Mouse (Mus musculus) intestine, embryonic 16.5 days (tissue): ENCODE data around the gene Tlr3. TPM values are rescaled to one million over a fixed set of nuclear protein-coding genes. Genes with fewer than 3 reads are reported as not detected.
A peak's percentile ranks its signal among the peaks of the same experiment; 100 is the strongest.

Source experiments
- ATAC-seq: fragments of 200-750 bp; cut with Nextera tagmentation; 2 replicates; pipeline ENCODE4 v1.8.0; 2017; ENCODE audit warnings: moderate TSS enrichment, moderate library complexity
- H3K27ac ChIP-seq: fragments of 300-500 bp; sonication (generic); 2 replicates; pipeline ENCODE4 v1.5.1; 2014; ENCODE audit warnings: mild to moderate bottlenecking, low read length
- H3K27me3 ChIP-seq: fragments of 300-500 bp; sonication (generic); replicated peaks from 2 replicates; pipeline ENCODE4 v1.6.1; 2014; ENCODE audit warnings: low read length, control low read depth, mixed read lengths; ENCODE audit not compliant: control insufficient read depth, insufficient read depth
- H3K36me3 ChIP-seq: fragments of 300-500 bp; sonication (generic); 2 replicates; pipeline ENCODE4 v1.6.1; 2014; ENCODE audit warnings: low read length, control low read depth; ENCODE audit not compliant: control insufficient read depth, insufficient read depth
- H3K4me1 ChIP-seq: fragments of 300-500 bp; sonication (generic); 2 replicates; pipeline ENCODE4 v1.6.1; 2014; ENCODE audit warnings: low read length, control low read depth, mixed read lengths; ENCODE audit not compliant: control insufficient read depth, insufficient read depth
- H3K4me2 ChIP-seq: fragments of 300-500 bp; sonication (generic); 2 replicates; pipeline ENCODE4 v1.6.1; 2014; ENCODE audit warnings: low read depth, low read length, control low read depth
- H3K4me3 ChIP-seq: fragments of 300-500 bp; sonication (generic); 2 replicates; pipeline ENCODE4 v1.5.1; 2014; ENCODE audit warnings: mild to moderate bottlenecking, low read length
- H3K9ac ChIP-seq: fragments of 300-500 bp; sonication (generic); 2 replicates; pipeline ENCODE4 v1.6.1; 2014; ENCODE audit warnings: low read depth, low read length
- H3K9me3 ChIP-seq: fragments of 300-500 bp; sonication (generic); 2 replicates; pipeline ENCODE4 v1.6.1; 2016; ENCODE audit warnings: low read length, control low read depth; ENCODE audit not compliant: control insufficient read depth
- WGBS: fragments of 180-500 bp; shearing (Covaris S2); extraction: QIAGEN DNeasy Blood & Tissue Kit; methylation state at CpG from one replicate; pipeline ENCODE4 v1.1.7; 2014; 5-methylcytosine and 5-hydroxymethylcytosine counted together
- polyA plus RNA-seq: library from polyadenylated mRNA; unstranded; fragments of >200 nt; fragmentation: Nextera tagmentation; extraction: Ambion mirVana; gene quantifications from 2 replicates; pipeline ENCODE4 v1.2.1, GENCODE M21; 2015

The Tlr3 gene
- polyA plus RNA-seq, 1 experiment from 2014 or later, result 1.0 TPM

- H3K36me3 ChIP-seq, result no peaks in the 10 kb centered on the region
- no peaks in the 10 kb centered on the region for H3K27me3 ChIP-seq
- H3K27ac ChIP-seq, result no peak overlapping the region
- H3K9me3 ChIP-seq, result no peaks in the 10 kb centered on the region
- H3K9ac ChIP-seq, result no peak overlapping the region
- H3K4me3 ChIP-seq, result no peak overlapping the region
- 75% methylated on average over 6 of the region's 6 CpGs for WGBS
- ATAC-seq, result no peak
- H3K4me1 ChIP-seq, result peaks cover 6% of the 10 kb centered on the region
- no peak overlapping the region for H3K4me2 ChIP-seq
These were observed 48.6 kb downstream of the Tlr3 start for GRCm38 (mm10) chr8:45362323-45362722.

- Histone ChIP-seq H3K4me3 (peak overlapping the region; percentile 70; the same call in 1 of the 2 replicates), H3K4me1 (peaks cover 9% of the 10 kb centered on the region), H3K27me3 (no peaks in the 10 kb centered on the region), H3K27ac (no peak overlapping the region), H3K36me3 (no peaks in the 10 kb centered on the region), H3K4me2 (peak overlapping the region; percentile 93), H3K9me3 (no peaks in the 10 kb centered on the region), H3K9ac (no peak overlapping the region)
- no peak for ATAC-seq
- WGBS, result 79% methylated on average over 6 of the region's 6 CpGs
These were observed 51.7 kb downstream of the Tlr3 start for GRCm38 (mm10) chr8:45359091-45359605.

GRCm38 (mm10) chr8:45358132-45358918 lies 52.6 kb downstream of the Tlr3 start:
- 3% methylated on average over 49 of the region's 49 CpGs for WGBS
- Histone ChIP-seq H3K27ac (no peak overlapping the region), H3K4me1 (peaks cover 9% of the 10 kb centered on the region), H3K36me3 (no peaks in the 10 kb centered on the region), H3K4me3 (peak overlapping the region; percentile 70), H3K9me3 (no peaks in the 10 kb centered on the region), H3K9ac (peak overlapping the region; percentile 83), H3K27me3 (no peaks in the 10 kb centered on the region), H3K4me2 (peak overlapping the region; percentile 93)
- ATAC-seq, result peak; percentile 79

GRCm38 (mm10) chr8:45355809-45356208 lies 55.1 kb downstream of the Tlr3 start:
- ATAC-seq, result no peak
- H3K27me3 ChIP-seq, result no peaks in the 10 kb centered on the region
- no peaks in the 10 kb centered on the region for H3K36me3 ChIP-seq
- H3K4me1 ChIP-seq, result peaks cover 9% of the 10 kb centered on the region
- no peak overlapping the region for H3K9ac ChIP-seq
- H3K9me3 ChIP-seq, result no peaks in the 10 kb centered on the region
- no peak overlapping the region for H3K27ac ChIP-seq
- no peak overlapping the region for H3K4me3 ChIP-seq
- WGBS, result 78% methylated on average over 6 of the region's 6 CpGs
- H3K4me2 ChIP-seq, result no peak overlapping the region

Other genes with a start within 250 kb of the Tlr3 start
- 0.40 and 0.72 TPM in 2 replicates for gene F11, start 149.0 kb downstream of the Tlr3 start, polyA plus RNA-seq
- 0.07 and 0.09 TPM in 2 replicates for gene Klkb1, start 116.2 kb downstream of the Tlr3 start, polyA plus RNA-seq
- 0.13 and 0.54 TPM in 2 replicates for gene Gm45753, start 102.6 kb downstream of the Tlr3 start, polyA plus RNA-seq
- 1.3 and 1.7 TPM in 2 replicates for gene Cyp4v3, start 77.9 kb downstream of the Tlr3 start, polyA plus RNA-seq
- 5.3 and 6.4 TPM in 2 replicates for gene Fam149a, start 28.8 kb downstream of the Tlr3 start, polyA plus RNA-seq
- gene Sorbs2, start 96.7 kb upstream of the Tlr3 start, polyA plus RNA-seq, result 19.1 and 19.4 TPM in 2 replicates